Mouse (Mus musculus): ENCODE data around the gene Aars2. TPM values are rescaled to one million over a fixed set of nuclear protein-coding genes. Genes with fewer than 3 reads are reported as not detected.
A peak's percentile ranks its signal among the peaks of the same experiment; 100 is the strongest.

The Aars2 gene
- polyA plus RNA-seq, 1 experiment from 2014 or later = 17.6 TPM

GRCm38 (mm10) chr17:45520136-45520535 lies 13.5 kb downstream of the Aars2 start:
- peaks cover 20% of the 10 kb centered on the region for H3K4me1 ChIP-seq (replicated peaks)
- no peak overlapping the region for H3K4me3 ChIP-seq (replicated peaks)
- no peaks in the 10 kb centered on the region for H3K9me3 ChIP-seq
- H3K27ac ChIP-seq = no peak overlapping the region
- H3K4me2 ChIP-seq (replicated peaks) = no peak overlapping the region
- no peak for ATAC-seq
- peaks cover 16% of the 10 kb centered on the region for H3K27me3 ChIP-seq
- H3K9ac ChIP-seq (replicated peaks) = no peak overlapping the region
- 88% methylated on average over 11 of the region's 11 CpGs for WGBS
- peaks cover 32% of the 10 kb centered on the region for H3K36me3 ChIP-seq

- Histone ChIP-seq H3K4me2 (replicated peaks) (peak within 1 kb of the TSS; percentile 74), H3K9ac (replicated peaks) (peak within 1 kb of the TSS; percentile 68), H3K27me3 (peaks cover 29% of the 10 kb centered on the region), H3K36me3 (peaks cover 25% of the 10 kb centered on the region), H3K4me3 (replicated peaks) (peak within 1 kb of the TSS; percentile 44), H3K4me1 (replicated peaks) (peaks cover 16% of the 10 kb centered on the region), H3K27ac (no peak within 1 kb of the TSS), H3K9me3 (no peaks in the 10 kb centered on the region)
- peak; percentile 83 for ATAC-seq
- WGBS = under 1% methylated on average over 21 of the region's 21 CpGs
Observed at GRCm38 (mm10) chr17:45523263-45523662, 16.6 kb downstream of the Aars2 start, which contains the start of gene Tcte1. Gene Tcte1 (plus strand): TSS chr17:45523434.

GRCm38 (mm10) chr17:45524961-45525360 lies 18.3 kb downstream of the Aars2 start:
- no peak overlapping the region for H3K4me2 ChIP-seq (replicated peaks)
- no peaks in the 10 kb centered on the region for H3K9me3 ChIP-seq
- WGBS = 77% methylated on average over 4 of the region's 4 CpGs
- H3K9ac ChIP-seq (replicated peaks) = no peak overlapping the region
- peaks cover 13% of the 10 kb centered on the region for H3K36me3 ChIP-seq
- H3K4me3 ChIP-seq (replicated peaks) = no peak overlapping the region
- no peak for ATAC-seq
- no peak overlapping the region for H3K27ac ChIP-seq
- peaks cover 16% of the 10 kb centered on the region for H3K4me1 ChIP-seq (replicated peaks)
- H3K27me3 ChIP-seq = peaks cover 41% of the 10 kb centered on the region

- H3K9me3 ChIP-seq = no peaks in the 10 kb centered on the region
- no peak overlapping the region for H3K27ac ChIP-seq
- peaks cover 50% of the 10 kb centered on the region for H3K27me3 ChIP-seq
- peaks cover 16% of the 10 kb centered on the region for H3K4me1 ChIP-seq (replicated peaks)
- H3K4me2 ChIP-seq (replicated peaks) = no peak overlapping the region
- H3K9ac ChIP-seq (replicated peaks) = no peak overlapping the region
- WGBS = 21% methylated on average over 5 of the region's 5 CpGs
- H3K36me3 ChIP-seq = no peaks in the 10 kb centered on the region
- ATAC-seq = no peak
- H3K4me3 ChIP-seq (replicated peaks) = no peak overlapping the region
Observed at GRCm38 (mm10) chr17:45526571-45526970, 19.9 kb downstream of the Aars2 start.

- Histone ChIP-seq H3K27me3 (peaks cover 62% of the 10 kb centered on the region), H3K4me2 (replicated peaks) (no peak overlapping the region), H3K9me3 (no peaks in the 10 kb centered on the region), H3K4me1 (replicated peaks) (no peaks in the 10 kb centered on the region), H3K9ac (replicated peaks) (no peak overlapping the region), H3K4me3 (replicated peaks) (no peak overlapping the region), H3K27ac (no peak overlapping the region), H3K36me3 (no peaks in the 10 kb centered on the region)
- peak; percentile 24; the same call in 1 of the 2 replicates for ATAC-seq
- 55% methylated on average over 13 of the region's 13 CpGs for WGBS
Observed at GRCm38 (mm10) chr17:45530346-45530782, 23.7 kb downstream of the Aars2 start.

GRCm38 (mm10) chr17:45532896-45533295 lies 26.3 kb downstream of the Aars2 start:
- no peak overlapping the region for H3K4me2 ChIP-seq (replicated peaks)
- 59% methylated on average over 15 of the region's 15 CpGs for WGBS
- H3K4me1 ChIP-seq (replicated peaks) = no peaks in the 10 kb centered on the region
- H3K27ac ChIP-seq = no peak overlapping the region
- no peak overlapping the region for H3K4me3 ChIP-seq (replicated peaks)
- peaks cover 75% of the 10 kb centered on the region for H3K27me3 ChIP-seq
- H3K36me3 ChIP-seq = no peaks in the 10 kb centered on the region
- H3K9ac ChIP-seq (replicated peaks) = no peak overlapping the region
- H3K9me3 ChIP-seq = no peaks in the 10 kb centered on the region
- no peak for ATAC-seq

- 0 out of 2 replicates have a peak overlapping the region, but pooled peaks have one; percentile 36 for H3K9ac ChIP-seq (replicated peaks)
- H3K9me3 ChIP-seq = no peaks in the 10 kb centered on the region
- H3K4me2 ChIP-seq (replicated peaks) = no peak overlapping the region
- H3K27me3 ChIP-seq = peaks cover 82% of the 10 kb centered on the region
- H3K27ac ChIP-seq = no peak overlapping the region
- H3K4me3 ChIP-seq (replicated peaks) = no peak overlapping the region
- WGBS = 22% methylated on average over 5 of the region's 5 CpGs
- H3K4me1 ChIP-seq (replicated peaks) = no peaks in the 10 kb centered on the region
- H3K36me3 ChIP-seq = no peaks in the 10 kb centered on the region
- no peak for ATAC-seq
Observed at GRCm38 (mm10) chr17:45536264-45536663, 29.6 kb downstream of the Aars2 start.

GRCm38 (mm10) chr17:45538394-45538793 lies 31.8 kb downstream of the Aars2 start:
- no peak overlapping the region for H3K4me3 ChIP-seq (replicated peaks)
- H3K36me3 ChIP-seq = no peaks in the 10 kb centered on the region
- H3K9ac ChIP-seq (replicated peaks) = no peak overlapping the region
- peaks cover 76% of the 10 kb centered on the region for H3K27me3 ChIP-seq
- ATAC-seq = no peak
- H3K4me1 ChIP-seq (replicated peaks) = peaks cover 4% of the 10 kb centered on the region
- WGBS = 72% methylated on average over 4 of the region's 4 CpGs
- H3K9me3 ChIP-seq = no peaks in the 10 kb centered on the region
- H3K27ac ChIP-seq = no peak overlapping the region
- no peak overlapping the region for H3K4me2 ChIP-seq (replicated peaks)

GRCm38 (mm10) chr17:45539664-45540063 lies 33.0 kb downstream of the Aars2 start:
- Histone ChIP-seq H3K9me3 (no peaks in the 10 kb centered on the region), H3K4me1 (replicated peaks) (peaks cover 17% of the 10 kb centered on the region), H3K9ac (replicated peaks) (no peak overlapping the region), H3K36me3 (peaks cover 11% of the 10 kb centered on the region), H3K27ac (no peak overlapping the region), H3K4me3 (replicated peaks) (no peak overlapping the region), H3K4me2 (replicated peaks) (no peak overlapping the region), H3K27me3 (peaks cover 77% of the 10 kb centered on the region)
- 87% methylated on average over 21 of the region's 21 CpGs for WGBS
- ATAC-seq = no peak

- Histone ChIP-seq H3K36me3 (peaks cover 35% of the 10 kb centered on the region), H3K9me3 (no peaks in the 10 kb centered on the region), H3K27ac (no peak overlapping the region), H3K4me3 (replicated peaks) (no peak overlapping the region), H3K4me1 (replicated peaks) (peaks cover 37% of the 10 kb centered on the region), H3K4me2 (replicated peaks) (no peak overlapping the region), H3K27me3 (peaks cover 79% of the 10 kb centered on the region), H3K9ac (replicated peaks) (0 out of 2 replicates have a peak overlapping the region, but pooled peaks have one; percentile 4)
- no peak for ATAC-seq
- 42% methylated on average over 6 of the region's 6 CpGs for WGBS
Observed at GRCm38 (mm10) chr17:45542129-45542528, 35.5 kb downstream of the Aars2 start.

GRCm38 (mm10) chr17:45542705-45543104 lies 36.1 kb downstream of the Aars2 start:
- Histone ChIP-seq H3K4me3 (replicated peaks) (no peak overlapping the region), H3K9me3 (no peaks in the 10 kb centered on the region), H3K27me3 (peaks cover 79% of the 10 kb centered on the region), H3K36me3 (peaks cover 35% of the 10 kb centered on the region), H3K4me2 (replicated peaks) (no peak overlapping the region), H3K27ac (no peak overlapping the region), H3K4me1 (replicated peaks) (peaks cover 43% of the 10 kb centered on the region), H3K9ac (replicated peaks) (no peak overlapping the region)
- WGBS = 78% methylated on average over 2 of the region's 2 CpGs
- ATAC-seq = no peak

GRCm38 (mm10) chr17:45543115-45543514 lies 36.5 kb downstream of the Aars2 start:
- Histone ChIP-seq H3K4me2 (replicated peaks) (no peak overlapping the region), H3K9ac (replicated peaks) (no peak overlapping the region), H3K27me3 (peaks cover 80% of the 10 kb centered on the region), H3K4me3 (replicated peaks) (no peak overlapping the region), H3K36me3 (peaks cover 35% of the 10 kb centered on the region), H3K27ac (no peak overlapping the region), H3K4me1 (replicated peaks) (peaks cover 47% of the 10 kb centered on the region), H3K9me3 (no peaks in the 10 kb centered on the region)
- no peak for ATAC-seq
- 31% methylated on average over 1 of the region's 1 CpGs for WGBS

Data from midbrain, embryonic 13.5 days (tissue).